Mouse (Mus musculus) right cerebral cortex, postnatal 36 days (tissue): ENCODE data around the gene Hacl1.
A peak's percentile ranks its signal among the peaks of the same experiment; 100 is the strongest.
"Not testable (repeated sequence)": the region's sequence is repeated elsewhere in the genome, so short reads cannot be mapped to it uniquely, and the experiment has no call there.

ENCODE experiments used
- DNase-seq, 2 experiments: peaks; one replicate each; pipeline ENCODE4 v3.0.0; 2022; ENCODE audit warnings: low spot score in 2 of 2, mixed read lengths in 1 of 2

Gene Hacl1

GRCm38 (mm10) chr14:31641506-31642155 is 545 bp upstream of the Hacl1 start:
- DNase-seq: no peak

GRCm38 (mm10) chr14:31640346-31640889 is 668 bp downstream of the Hacl1 start, which contains the start of gene Gm49387:
TSS of gene Gm49387 (minus strand) at chr14:31640878.
- no peak for DNase-seq

DNA sequence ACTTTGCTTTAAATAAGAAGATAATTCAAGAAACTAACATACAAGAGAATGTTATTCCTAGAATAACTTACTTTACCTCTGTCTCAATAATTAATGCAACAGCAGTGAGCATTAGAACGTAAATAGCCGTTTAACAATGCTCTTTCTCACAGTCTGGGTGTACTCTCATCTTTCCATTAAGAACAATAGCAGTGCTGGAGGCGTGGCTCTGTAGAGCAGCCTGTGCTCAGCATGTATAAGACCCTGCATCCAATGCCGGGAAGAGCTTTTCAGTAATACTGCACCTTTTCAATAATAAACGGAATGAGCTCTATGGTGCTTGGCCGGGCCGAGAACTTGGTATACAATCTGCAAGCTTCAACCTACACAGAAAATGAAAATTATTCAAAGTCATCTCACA is 10.4 kb downstream of the Hacl1 start:
- no peak for DNase-seq

GRCm38 (mm10) chr14:31622748-31623147 is 18.3 kb downstream of the Hacl1 start:
- peak; percentile 53 to 81 for DNase-seq

DNA sequence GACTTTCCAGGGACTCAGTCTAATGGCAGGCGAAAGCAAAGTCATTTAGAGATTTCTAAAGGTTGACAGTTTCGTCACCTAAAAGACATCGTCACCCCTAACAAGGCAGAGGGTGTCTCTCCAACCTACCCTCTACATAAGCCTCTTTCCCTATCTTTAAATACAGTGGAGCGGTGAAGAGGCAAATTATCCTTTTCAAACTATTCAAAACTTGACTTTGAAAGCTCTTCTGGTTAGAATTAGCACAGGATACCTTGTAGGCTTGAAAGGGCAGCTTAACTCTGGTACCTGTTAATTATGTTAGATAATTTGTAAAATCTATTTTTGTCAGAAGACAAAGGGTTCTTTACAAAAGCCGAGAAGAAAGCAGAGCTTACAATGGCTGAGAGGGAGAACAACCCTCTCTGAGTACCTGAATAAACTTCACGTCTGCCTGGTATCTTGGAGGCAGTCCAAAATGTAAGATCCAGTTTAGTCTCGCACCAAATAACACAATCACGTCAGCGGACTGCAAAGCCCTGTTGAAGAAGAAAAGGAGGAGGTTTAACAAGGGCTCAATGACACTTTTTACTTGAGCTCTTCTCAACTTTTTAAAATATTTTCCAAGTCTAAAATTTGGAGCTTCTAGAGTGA is 20.4 kb downstream of the Hacl1 start:
- no peak for DNase-seq

DNA sequence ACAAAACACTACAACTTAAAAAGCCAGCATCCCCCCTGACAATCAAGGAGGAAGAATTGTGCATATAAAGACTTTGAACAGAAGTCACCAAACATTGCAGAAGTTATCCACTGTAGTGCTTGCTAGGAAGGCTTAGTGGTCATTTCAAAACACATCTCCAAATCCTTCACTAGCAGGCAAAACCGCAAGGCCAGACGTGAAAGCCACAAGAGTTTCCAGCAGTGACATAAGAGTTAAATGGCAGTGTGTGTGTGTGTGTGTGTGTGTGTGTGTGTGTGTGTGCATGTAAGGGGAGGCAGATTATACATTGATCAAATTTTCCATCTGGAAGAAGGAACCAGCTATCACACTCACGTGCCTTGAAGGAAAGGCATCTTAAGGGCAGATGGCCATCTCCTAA is 23.1 kb downstream of the Hacl1 start:
- no peak for DNase-seq

DNA sequence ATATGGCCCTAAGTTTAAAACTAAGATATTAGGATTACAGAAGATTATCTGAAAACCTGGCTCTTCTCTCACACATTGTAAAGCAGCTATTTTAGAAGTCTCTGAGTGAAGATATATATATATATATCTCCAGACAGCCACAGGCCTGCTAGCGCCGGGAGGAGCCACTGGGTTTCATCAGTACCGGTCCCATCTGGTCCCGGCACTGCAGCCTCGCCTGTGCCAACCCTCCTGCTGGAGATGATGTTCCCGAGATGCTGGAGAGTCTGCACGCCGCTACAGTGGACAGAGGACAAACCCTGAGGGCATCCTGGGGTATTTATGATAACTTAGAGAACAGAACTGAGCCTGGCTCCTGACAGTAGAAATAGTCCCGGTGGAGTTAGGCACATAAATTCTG is 23.9 kb downstream of the Hacl1 start:
- DNase-seq: peak; percentile 16

- DNase-seq: no peak
Observed at GRCm38 (mm10) chr14:31613671-31614070, 27.4 kb downstream of the Hacl1 start.

DNA sequence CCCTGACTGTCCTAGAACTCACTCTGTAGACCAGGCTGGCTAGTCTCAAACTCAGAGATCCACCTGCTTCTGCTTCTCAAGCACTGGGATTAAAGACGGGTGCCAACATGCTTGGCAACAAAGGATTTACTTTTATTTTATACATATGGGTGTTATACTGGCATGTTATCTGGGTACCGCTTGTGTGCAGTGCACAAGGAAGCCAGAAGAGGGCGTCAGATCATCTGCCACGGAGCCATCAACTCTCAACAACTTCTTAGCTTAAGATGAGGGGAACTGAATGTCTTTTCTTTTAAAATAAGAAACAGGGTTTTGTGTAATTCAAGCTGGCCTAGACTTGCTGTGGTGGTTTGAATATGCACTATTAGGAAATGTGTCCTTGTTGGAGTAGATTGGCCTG is 29.1 kb downstream of the Hacl1 start:
- DNase-seq: no peak

GRCm38 (mm10) chr14:31605514-31605913 is 35.6 kb downstream of the Hacl1 start:
- no peak for DNase-seq

DNA sequence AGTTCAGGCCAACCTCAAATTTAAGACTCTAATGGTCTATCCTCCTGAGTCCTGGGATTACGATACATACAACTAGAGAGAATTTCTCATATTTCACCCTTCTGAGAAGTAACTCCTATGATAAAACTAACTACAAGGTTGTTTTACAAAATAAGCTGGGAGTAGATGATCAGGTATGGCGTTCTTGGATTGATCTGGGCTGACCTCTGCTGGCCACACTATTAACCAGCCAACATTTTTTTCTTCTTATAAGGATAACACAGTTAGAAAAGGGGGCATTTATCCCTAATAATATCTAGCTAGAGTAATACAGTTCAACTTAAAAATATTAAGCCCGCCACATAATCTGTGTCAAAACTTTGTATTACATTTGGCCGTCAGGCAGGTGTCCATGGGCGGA is 36.2 kb downstream of the Hacl1 start:
- DNase-seq: no peak

DNA sequence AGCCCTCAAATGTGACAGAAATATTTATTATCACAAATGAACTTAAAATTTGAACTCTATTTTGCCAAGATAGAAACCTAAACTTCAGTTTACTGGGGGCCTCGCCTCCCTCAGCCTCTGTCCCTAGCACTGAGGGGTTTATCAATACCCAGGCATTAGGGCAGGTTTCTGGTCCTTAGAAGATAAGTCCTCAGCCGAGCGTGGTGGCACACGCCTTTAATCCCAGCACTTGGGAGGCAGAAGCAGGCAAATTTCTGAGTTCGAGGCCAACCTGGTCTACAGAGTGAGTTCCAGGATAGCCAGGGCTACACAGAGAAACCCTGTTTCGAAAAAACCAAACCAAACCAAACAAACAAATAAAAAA is 38.5 kb downstream of the Hacl1 start:
- not testable (repeated sequence) for DNase-seq

DNA sequence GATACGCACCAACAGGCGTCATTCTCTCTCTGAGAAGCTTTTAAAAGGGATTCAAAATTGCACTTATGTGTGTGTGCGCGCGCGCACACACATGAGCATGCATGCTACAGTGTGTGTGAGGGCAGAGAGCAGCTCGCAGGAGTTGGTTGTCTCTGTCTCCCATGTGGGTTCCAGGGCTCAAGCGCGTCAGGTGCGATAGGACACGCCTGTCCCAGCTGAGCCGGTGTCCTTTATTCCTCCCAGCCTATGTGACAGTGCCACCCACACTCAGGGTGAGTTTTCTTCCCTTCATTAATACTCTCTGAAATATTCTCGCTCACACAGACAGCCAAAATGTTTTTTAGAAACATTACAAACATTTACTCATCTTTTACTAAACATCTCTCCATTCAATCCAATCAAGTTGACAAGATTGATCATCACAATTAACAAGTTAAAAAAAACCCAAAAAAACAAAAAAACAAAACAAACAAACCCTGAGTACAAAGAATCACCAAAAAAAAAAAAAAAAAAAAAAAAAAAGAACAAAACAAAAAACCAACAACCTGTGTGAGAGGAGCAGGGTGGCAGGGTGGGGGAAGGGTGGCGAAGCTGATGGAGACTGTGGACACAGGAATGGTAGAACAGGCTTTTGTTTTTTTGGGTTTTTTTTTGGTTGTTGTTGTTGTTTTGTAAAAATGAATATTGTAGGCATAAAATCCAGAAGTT is 39.0 kb downstream of the Hacl1 start:
- no peak for DNase-seq

- no peak for DNase-seq
Observed at GRCm38 (mm10) chr14:31597446-31597845, 43.6 kb downstream of the Hacl1 start.

DNA sequence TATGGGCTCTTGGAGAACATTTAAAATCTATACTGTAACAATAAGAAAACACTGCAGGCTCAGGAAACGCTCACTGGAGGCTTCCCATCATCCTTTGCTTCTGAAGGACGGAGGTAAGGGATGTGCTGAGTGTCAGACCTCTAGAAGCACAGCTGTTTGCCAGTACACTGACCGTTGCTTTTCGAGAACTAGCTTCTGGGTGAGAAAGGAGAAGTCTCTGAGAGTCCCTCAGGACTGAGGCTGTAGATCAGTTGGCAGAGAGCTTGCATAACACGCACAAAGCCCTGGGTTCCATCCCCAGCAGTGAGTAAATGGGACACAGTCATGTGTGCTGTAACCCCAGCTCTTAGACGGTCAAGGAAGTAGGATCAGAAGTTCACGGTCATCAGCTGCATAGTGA is 44.7 kb downstream of the Hacl1 start:
- no peak for DNase-seq

DNA sequence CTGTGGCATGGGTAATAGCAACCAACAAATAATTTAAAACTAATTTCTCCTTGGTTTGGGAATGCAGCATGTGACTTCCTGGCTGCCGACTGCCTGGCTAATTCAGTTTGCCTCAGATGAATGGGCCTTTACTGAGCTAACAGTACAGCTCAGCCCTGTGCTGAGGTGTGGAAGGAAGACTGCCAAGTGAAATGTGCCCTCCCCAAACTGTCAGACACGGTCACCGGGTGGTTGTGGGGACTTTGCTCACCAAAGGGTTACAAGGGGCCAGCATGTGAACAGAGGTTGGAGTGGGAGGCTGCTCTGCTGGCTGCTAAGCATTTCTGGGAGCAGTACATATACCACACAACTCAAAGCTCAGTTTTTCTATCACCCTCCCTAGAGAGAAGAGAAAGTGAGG is 46.4 kb downstream of the Hacl1 start:
- no peak for DNase-seq

GRCm38 (mm10) chr14:31593036-31593435 is 48.0 kb downstream of the Hacl1 start:
- no peak for DNase-seq

DNA sequence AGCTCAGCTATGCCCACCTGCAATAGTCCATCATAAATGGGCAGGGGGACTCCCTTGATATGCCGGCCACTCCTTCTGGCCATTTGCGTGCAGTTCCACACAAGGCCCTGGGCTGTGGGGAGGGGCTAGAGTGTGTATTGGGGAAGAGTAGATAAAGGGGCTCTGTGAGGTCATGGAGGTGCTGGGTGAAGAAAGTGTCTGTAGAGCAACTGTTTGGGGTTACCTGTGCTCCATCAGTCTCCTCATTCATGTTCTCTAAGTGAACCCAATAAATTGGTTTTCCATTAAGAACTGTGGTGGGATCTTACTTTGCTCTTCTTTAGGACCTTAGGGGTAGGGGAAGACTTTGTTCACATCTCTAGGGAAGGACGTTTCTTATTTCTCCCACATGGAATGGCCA is 49.8 kb downstream of the Hacl1 start, which contains the start of gene Colq:
Colq (minus strand) TSS at position 101 of the 400 bp plus-strand sequence.
- DNase-seq: no peak

DNA sequence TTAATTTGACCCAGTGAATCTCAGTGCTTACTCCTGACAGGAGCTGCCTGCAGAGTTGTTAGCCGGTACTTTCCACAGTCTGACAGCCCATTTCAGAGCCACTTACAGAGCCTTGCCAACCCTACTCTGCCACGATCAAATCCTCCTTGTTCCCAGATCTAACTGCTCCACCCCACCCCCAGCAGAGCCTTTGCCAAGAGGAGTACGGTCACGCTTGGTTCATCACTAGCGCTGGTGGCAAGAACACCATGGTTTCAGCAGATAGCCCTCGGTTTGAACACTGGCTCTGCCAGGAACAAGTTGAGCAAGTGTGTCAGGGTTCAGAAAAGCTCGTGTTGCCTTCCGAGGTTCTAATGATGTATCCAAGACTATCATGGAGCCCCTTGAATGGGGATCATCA is 54.6 kb downstream of the Hacl1 start:
- DNase-seq: no peak

GRCm38 (mm10) chr14:31583082-31583481 is 58.0 kb downstream of the Hacl1 start:
- no peak for DNase-seq

DNA sequence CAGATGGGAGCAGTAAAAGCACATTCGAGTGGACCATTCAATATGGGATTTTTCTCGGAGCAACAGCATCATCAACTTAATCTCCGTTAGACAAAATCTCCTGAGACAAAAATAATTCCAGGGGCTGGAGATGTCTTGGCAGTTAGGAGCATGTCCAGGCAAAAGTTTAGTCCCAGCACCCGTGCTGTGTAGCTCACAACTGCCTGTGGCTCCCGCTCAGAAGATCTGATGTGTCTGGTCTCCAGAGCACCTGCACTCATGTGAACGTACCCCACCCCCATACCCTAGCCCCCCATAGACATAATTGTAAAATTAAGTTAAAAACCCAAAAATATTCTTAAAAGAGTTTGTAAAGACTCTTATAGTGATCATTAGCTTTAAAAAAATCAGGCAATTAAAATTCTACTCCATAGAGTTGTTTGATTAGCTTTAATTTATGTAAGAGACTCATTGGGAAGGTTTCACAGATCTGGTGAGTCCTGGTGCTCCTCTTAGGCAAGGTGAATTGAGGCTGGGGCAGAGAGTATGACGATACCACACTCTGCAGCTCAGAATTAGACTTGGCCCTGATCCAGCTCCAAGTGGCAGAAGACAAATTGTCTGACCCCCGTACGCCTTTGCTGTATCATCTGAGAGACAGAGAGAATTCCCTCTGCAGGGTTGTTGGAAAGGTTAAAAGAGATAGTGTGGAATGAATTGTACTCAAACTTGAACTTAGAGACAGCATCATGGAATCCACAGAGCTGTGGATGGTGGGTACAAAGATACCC is 62.9 kb downstream of the Hacl1 start:
- DNase-seq: no peak
